Mouse (Mus musculus) forebrain, embryonic 10.5 days (tissue): ENCODE measurements at regions not wholly inside any gene's neighbourhood (a gene's known extent, or its start where the extent isn't known, plus 50 kb on each side); places are given as distances from the start of the nearest gene placed in this dataset.

Experiments
- DNase-seq: peaks from one replicate; pipeline ENCODE4 v3.0.0-alpha.2; 2017; ENCODE audit warnings: low spot score; ENCODE audit errors: extremely low spot score
- H3K27ac ChIP-seq: fragments of 300-500 bp; sonication (generic); 2 replicates; pipeline ENCODE4 v1.5.1; 2016; ENCODE audit warnings: mild to moderate bottlenecking
- H3K27me3 ChIP-seq: fragments of 300-500 bp; sonication (generic); 2 replicates; pipeline ENCODE4 v1.6.1; 2016; ENCODE audit warnings: mild to moderate bottlenecking; ENCODE audit not compliant: poor library complexity, severe bottlenecking
- H3K36me3 ChIP-seq: fragments of 300-500 bp; sonication (generic); replicated peaks from 2 replicates; pipeline ENCODE4 v1.6.1; 2016; ENCODE audit warnings: mild to moderate bottlenecking, moderate library complexity
- H3K4me1 ChIP-seq: fragments of 300-500 bp; sonication (generic); 2 replicates; pipeline ENCODE4 v1.6.1; 2016
- H3K4me3 ChIP-seq: fragments of 300-500 bp; sonication (generic); 2 replicates; pipeline ENCODE4 v1.5.1; 2016; ENCODE audit warnings: mild to moderate bottlenecking, moderate library complexity
- H3K9me3 ChIP-seq: fragments of 300-500 bp; sonication (generic); 2 replicates; pipeline ENCODE4 v1.6.1; 2016; ENCODE audit warnings: mild to moderate bottlenecking, moderate library complexity
- WGBS: fragments of 180-500 bp; shearing (Covaris S2); methylation state at CpG from one replicate; pipeline ENCODE4 v1.1.7; 2016; 5-methylcytosine and 5-hydroxymethylcytosine counted together

DNA sequence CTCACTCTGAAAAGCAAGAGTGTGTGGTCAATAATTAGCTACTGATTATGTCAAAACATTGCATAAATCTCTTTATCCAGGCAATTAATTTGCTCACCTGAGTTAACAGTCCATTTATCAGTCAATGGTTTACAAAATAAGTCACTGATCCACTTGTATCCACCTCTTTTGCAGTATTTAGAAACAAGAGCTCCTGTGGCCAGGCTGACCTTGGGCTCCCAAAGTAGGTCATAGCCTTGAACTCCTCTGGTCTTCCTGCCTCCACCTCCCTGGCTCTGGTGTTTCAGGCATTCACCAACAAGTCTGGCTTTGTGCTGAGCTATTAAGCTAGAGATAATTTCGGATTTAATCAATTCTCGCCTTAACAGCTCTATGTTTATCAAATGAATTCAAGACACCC is 675.8 kb upstream of the Tmem132c start:
- Histone ChIP-seq H3K4me3 (no peak overlapping the region), H3K9me3 (no peaks in the 10 kb centered on the region), H3K27me3 (no peaks in the 10 kb centered on the region), H3K36me3 (no peaks in the 10 kb centered on the region), H3K4me1 (no peaks in the 10 kb centered on the region; the same call in 1 of the 2 replicates), H3K27ac (no peak overlapping the region)
- DNase-seq: no peak
- 87% methylated on average over 2 of the region's 2 CpGs for WGBS

DNA sequence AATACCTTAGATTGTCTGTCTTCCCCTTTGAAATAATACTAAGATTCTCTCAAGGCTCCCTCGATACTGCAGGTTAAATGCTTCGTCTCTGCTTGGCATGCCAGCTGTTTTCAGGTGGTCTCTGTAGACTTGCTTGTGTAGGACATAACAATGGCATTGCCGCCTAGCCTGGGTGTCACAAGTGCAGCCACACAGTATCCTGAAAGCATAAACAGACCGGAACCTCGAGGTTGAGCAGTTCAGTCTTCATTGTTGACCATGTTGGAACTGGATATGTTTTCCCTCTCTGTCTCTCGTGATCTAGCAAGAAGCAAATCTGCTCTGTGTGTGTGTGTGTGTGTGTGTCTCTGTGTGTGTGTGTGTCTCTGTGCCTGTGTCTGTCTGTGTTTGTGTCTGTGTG is 675.4 kb upstream of the Tmem132c start:
- 88% methylated on average over 6 of the region's 6 CpGs for WGBS
- Histone ChIP-seq H3K4me3 (no peak overlapping the region), H3K27ac (no peak overlapping the region), H3K9me3 (no peaks in the 10 kb centered on the region), H3K36me3 (no peaks in the 10 kb centered on the region), H3K4me1 (no peaks in the 10 kb centered on the region; the same call in 1 of the 2 replicates), H3K27me3 (no peaks in the 10 kb centered on the region)
- DNase-seq: no peak

DNA sequence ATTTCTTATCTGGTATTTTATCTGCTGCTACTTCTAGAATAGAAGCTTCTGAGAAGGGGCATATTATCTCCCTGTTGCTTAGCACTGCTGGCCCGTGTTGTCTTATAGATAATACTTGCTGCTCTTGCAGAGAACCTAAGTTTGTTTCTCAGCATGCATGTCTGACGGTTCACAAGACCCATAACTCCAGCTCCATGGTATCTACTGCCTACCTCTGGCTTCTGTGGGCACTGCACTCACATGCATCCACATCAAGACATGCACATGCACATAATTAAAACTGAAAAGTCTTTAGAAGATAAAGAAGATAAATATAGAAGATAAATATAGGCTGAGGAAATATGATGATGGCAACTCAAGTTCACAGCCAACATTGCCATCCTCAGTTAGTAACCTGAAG is 667.8 kb upstream of the Tmem132c start:
- Histone ChIP-seq H3K9me3 (peaks cover 4% of the 10 kb centered on the region; the same call in 1 of the 2 replicates), H3K4me1 (no peaks in the 10 kb centered on the region), H3K27ac (no peak overlapping the region), H3K27me3 (no peaks in the 10 kb centered on the region), H3K4me3 (no peak overlapping the region), H3K36me3 (no peaks in the 10 kb centered on the region)
- no peak for DNase-seq
- WGBS: 87% methylated on average over 2 of the region's 2 CpGs

DNA sequence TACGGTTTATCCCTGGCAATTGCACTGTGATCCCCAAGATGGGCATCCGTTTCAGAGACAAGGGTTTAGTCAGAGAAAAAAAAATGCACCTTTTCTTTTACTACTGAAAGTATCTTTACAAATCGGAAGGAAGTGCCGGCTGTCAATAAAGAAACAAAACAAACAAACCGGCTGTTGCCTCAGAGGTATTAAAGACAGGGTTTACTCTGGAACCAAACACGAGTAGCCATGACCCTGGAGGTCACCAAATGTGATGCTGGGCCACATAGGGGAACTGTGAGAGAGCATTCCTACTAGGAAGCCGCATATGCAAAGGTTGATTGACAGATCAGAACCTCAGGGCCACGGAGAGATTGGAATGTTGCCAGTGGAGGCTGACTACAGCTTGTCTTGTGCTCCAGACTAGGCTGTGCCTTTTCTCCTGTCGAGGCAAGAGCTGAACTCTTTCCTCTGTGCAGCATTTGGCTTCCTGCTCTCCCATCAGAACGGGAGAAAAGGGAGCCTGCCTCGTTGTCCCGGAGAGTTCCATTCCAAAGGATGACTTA is 643.8 kb upstream of the Tmem132c start:
- Histone ChIP-seq H3K9me3 (no peaks in the 10 kb centered on the region; the same call in 1 of the 2 replicates), H3K4me1 (no peaks in the 10 kb centered on the region), H3K27me3 (no peaks in the 10 kb centered on the region), H3K36me3 (no peaks in the 10 kb centered on the region), H3K27ac (no peak overlapping the region), H3K4me3 (no peak overlapping the region)
- no peak for DNase-seq
- 68% methylated on average over 12 of the region's 12 CpGs for WGBS

DNA sequence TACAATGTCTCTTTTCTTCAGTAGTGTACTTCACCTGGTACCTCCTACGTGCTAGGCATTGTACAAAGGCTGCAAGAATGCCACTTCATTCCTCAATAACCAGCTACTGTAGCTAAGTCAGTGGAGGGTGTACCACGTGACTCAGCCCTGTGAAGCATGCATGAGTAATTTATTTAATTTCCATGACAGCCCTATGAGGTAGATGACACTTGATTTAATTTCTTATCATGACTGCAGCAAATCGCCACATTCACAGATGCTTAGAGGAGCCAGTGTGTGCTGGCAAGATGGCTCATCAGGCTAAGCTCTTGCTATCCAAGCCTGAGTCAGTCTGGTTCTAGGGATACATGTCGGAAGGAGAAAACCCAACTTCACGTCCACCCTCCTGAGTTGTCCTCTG is 642.0 kb upstream of the Tmem132c start:
- H3K36me3 ChIP-seq: no peaks in the 10 kb centered on the region
- no peaks in the 10 kb centered on the region for H3K4me1 ChIP-seq
- H3K27ac ChIP-seq: no peak overlapping the region
- no peaks in the 10 kb centered on the region for H3K27me3 ChIP-seq
- no peak overlapping the region for H3K4me3 ChIP-seq
- no peak for DNase-seq
- 90% methylated on average over 5 of the region's 5 CpGs for WGBS
- no peaks in the 10 kb centered on the region; the same call in 1 of the 2 replicates for H3K9me3 ChIP-seq

DNA sequence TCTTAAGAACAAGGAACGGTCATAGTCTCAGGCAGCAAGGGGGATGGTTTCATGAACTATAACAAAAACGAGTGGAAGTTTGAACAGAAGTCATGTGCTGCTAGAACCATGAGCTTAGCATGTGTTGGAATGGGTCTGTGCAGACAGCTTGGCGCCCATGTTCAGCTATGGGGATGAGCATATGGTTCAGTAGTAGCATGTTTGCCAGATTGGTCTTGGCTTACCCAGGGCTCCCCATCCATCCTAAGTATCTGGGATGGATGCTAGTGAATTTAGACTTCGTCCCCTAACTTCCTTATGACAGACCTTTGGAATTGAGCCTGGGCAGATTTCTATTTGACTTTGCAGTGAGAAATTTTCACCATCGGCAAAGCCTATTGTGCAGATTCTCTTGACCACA is 634.9 kb upstream of the Tmem132c start:
- Histone ChIP-seq H3K9me3 (no peaks in the 10 kb centered on the region), H3K27ac (no peak overlapping the region), H3K4me3 (no peak overlapping the region), H3K27me3 (no peaks in the 10 kb centered on the region), H3K4me1 (no peaks in the 10 kb centered on the region), H3K36me3 (no peaks in the 10 kb centered on the region)
- 89% methylated on average over 5 of the region's 5 CpGs for WGBS
- no peak for DNase-seq

DNA sequence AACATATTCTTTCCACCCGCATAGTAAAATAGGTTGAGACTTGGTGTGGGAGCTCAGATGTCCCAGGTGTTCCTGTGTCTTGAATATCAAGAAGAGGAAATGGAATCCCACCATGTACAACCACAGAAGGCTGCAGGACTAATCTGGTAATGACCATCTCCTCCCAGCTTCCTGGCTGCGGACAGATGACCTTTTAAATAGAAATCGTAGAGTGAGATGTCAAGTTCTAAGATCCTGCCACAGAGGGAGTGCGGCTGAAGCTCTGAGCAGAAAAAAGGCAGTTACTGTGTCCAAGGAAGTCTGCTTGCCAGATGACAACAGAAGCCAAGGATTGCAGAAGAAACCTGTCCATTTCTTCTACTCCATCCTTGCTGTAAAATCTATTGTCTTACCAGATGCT is 629.0 kb upstream of the Tmem132c start:
- WGBS: 94% methylated on average over 4 of the region's 4 CpGs
- H3K27ac ChIP-seq: no peak overlapping the region
- no peaks in the 10 kb centered on the region for H3K4me1 ChIP-seq
- no peaks in the 10 kb centered on the region for H3K9me3 ChIP-seq
- no peak for DNase-seq
- H3K36me3 ChIP-seq: no peaks in the 10 kb centered on the region
- H3K4me3 ChIP-seq: no peak overlapping the region
- H3K27me3 ChIP-seq: no peaks in the 10 kb centered on the region

DNA sequence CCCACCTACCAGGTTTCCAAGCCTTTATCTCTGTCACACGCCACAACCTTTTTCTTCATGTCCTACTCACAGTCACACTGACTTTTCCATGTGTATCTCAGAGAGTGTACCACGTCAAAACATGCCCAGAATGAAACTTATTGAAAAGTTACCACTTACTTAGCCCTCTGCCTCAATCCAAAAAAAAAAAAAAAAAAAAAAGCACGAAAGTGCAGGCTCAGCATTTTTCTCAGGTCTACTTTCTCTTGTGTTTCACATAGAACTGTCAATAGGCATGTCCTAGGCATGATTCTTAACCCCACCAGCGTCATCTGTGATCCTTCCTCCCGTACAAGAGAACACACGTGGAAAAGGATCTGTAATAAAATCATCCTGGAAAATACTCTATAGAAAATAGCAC is 619.1 kb upstream of the Tmem132c start:
- H3K9me3 ChIP-seq: no peaks in the 10 kb centered on the region
- no peaks in the 10 kb centered on the region for H3K4me1 ChIP-seq
- no peaks in the 10 kb centered on the region for H3K27me3 ChIP-seq
- no peak overlapping the region for H3K27ac ChIP-seq
- DNase-seq: no peak
- no peaks in the 10 kb centered on the region for H3K36me3 ChIP-seq
- WGBS: 86% methylated on average over 6 of the region's 6 CpGs
- H3K4me3 ChIP-seq: no peak overlapping the region

DNA sequence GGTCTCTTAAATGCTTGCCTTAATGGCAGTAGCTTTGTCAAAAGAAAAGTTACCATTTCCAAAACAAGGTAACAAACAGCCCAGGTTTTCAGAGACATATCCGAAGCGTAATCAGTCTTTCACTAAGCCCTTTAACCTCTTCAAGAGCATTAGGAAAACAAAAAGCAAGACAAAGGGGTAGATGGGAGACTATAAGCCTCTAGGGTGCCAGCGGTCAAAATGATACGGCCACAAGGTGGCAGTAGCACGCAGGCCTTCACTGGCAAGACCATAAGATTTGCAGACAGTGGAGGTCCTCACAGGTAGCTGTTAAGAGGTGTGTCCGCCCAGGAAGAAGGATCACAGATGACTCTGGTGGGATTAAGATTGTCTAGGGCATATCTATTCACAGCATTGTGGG is 618.4 kb upstream of the Tmem132c start:
- Histone ChIP-seq H3K36me3 (no peaks in the 10 kb centered on the region), H3K27ac (no peak overlapping the region), H3K9me3 (no peaks in the 10 kb centered on the region), H3K27me3 (no peaks in the 10 kb centered on the region), H3K4me1 (no peaks in the 10 kb centered on the region), H3K4me3 (no peak overlapping the region)
- WGBS: 11% methylated on average over 6 of the region's 6 CpGs
- DNase-seq: peak; percentile 32

DNA sequence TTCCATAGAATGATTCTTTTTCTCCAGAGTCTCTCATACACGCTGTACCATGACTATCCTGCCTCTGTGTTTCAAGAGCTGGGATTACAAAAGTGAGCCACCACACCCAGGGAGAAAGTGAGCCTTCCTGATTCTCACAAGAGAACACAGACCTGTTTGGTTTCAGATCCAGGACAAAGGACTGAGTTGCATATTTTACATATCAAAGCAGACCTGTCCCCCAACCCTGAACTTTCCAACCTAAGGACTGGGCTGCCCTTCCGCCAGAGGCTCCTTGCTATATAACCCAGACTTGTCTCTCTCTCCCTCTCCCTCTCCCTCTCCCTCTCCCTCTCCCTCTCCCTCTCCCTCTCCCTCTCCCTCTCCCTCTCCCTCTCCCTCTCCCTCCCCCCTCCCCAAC is 611.8 kb upstream of the Tmem132c start:
- 39% methylated on average over 2 of the region's 2 CpGs for WGBS
- no peaks in the 10 kb centered on the region for H3K4me1 ChIP-seq
- DNase-seq: no peak

DNA sequence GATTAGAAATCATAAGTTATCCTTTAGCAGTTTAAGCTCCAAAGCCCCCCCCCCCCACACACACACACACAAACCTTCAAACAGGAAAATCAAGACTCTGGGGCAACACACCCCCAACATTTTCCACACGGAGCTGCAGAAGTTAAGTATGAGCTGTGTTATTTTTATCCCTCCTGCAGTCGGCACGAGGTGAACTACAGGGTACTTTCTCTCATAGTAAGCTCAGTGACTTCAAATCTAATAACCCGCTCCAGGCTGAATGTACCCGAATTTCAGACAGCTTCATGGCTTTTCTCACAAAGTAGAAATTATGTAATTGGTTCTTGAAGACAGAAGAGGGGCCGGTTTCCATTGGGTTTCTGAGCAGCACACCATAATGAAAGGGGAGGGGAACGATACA is 591.2 kb upstream of the Tmem132c start:
- no peaks in the 10 kb centered on the region for H3K4me1 ChIP-seq
- no peaks in the 10 kb centered on the region for H3K36me3 ChIP-seq
- DNase-seq: no peak
- no peak overlapping the region for H3K27ac ChIP-seq
- WGBS: 86% methylated on average over 7 of the region's 7 CpGs
- H3K27me3 ChIP-seq: no peaks in the 10 kb centered on the region
- no peak overlapping the region for H3K4me3 ChIP-seq
- H3K9me3 ChIP-seq: no peaks in the 10 kb centered on the region

More for the DNA sequence above, 611.8 kb upstream of the Tmem132c start:
- H3K4me3 ChIP-seq: no peak overlapping the region
- H3K36me3 ChIP-seq: no peaks in the 10 kb centered on the region
- H3K9me3 ChIP-seq: no peaks in the 10 kb centered on the region
- no peak overlapping the region for H3K27ac ChIP-seq
- H3K27me3 ChIP-seq: no peaks in the 10 kb centered on the region

DNA sequence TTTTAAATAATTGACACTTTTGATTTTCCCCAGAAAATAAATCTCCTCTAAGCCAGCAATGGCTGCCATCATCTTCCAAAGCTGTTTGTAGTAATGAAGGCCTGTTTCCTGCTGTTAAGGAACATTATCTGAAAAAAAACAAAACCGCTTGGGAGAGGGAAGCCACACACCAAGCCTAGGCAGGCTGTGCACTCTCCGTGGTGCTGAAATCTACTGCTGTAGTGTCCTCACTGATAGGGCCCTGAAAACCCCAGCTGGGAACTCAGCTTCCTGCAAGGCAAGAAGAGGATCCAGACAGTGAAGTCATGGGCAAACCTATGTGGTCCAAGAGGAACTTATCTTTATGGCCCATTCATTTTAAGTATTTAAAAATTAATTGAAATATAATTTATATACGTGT is 590.2 kb upstream of the Tmem132c start:
- DNase-seq: peak; percentile 24
- Histone ChIP-seq H3K4me1 (no peaks in the 10 kb centered on the region), H3K27ac (no peak overlapping the region), H3K9me3 (no peaks in the 10 kb centered on the region), H3K27me3 (no peaks in the 10 kb centered on the region), H3K36me3 (no peaks in the 10 kb centered on the region), H3K4me3 (no peak overlapping the region)
- WGBS: 18% methylated on average over 3 of the region's 3 CpGs

DNA sequence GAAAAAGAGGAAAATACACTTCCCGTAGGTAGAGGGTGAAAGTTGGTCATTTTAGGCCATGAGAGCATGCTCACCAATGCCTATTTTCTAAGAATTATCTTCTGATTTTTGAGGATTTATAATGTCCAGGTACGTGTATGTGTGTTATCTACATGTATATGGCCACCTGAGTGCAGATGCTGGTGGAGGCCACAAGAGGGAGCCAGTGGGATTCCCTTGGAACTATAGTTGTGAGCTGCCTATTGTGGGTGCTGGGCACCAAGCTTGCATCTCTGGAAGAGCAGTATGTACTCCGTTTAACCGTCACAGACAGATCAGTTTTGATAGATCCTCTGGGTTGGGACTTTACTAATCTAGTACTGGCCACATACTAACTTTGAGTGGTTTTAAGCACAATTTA is 579.0 kb upstream of the Tmem132c start:
- Histone ChIP-seq H3K27ac (no peak overlapping the region), H3K36me3 (no peaks in the 10 kb centered on the region), H3K9me3 (no peaks in the 10 kb centered on the region), H3K4me1 (no peaks in the 10 kb centered on the region), H3K4me3 (no peak overlapping the region), H3K27me3 (no peaks in the 10 kb centered on the region)
- DNase-seq: no peak
- WGBS: 90% methylated on average over 4 of the region's 4 CpGs

DNA sequence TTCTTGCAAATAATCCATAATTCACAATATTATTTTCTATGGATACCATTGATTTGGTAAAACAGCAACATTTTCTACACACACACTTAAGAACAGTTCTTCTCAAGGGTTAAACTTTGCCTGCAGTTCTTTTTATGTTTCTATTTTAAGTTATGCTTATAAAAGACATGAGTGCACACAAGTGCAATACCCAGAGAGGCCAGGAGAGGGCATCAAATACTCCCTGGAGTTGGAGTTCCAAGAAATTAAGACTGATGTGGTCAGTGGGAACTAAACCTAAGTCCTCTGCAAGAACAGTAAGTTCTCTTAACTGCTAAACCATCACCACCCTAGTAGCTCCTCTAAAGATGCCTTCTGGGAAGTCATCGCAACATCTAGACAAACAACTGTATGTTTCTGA is 570.5 kb upstream of the Tmem132c start:
- Histone ChIP-seq H3K9me3 (no peaks in the 10 kb centered on the region; the same call in 1 of the 2 replicates), H3K27me3 (no peaks in the 10 kb centered on the region), H3K27ac (no peak overlapping the region), H3K4me3 (no peak overlapping the region), H3K4me1 (no peaks in the 10 kb centered on the region), H3K36me3 (no peaks in the 10 kb centered on the region)
- 78% methylated on average over 1 of the region's 1 CpGs for WGBS
- peak; percentile 31 for DNase-seq
